Mouse (Mus musculus) bone marrow, adult 2 months (tissue): ENCODE results near the gene Epb41l1.

ENCODE experiments used
- CTCF ChIP-seq: fragments of 200-500 bp; IDR thresholded peaks from 2 replicates; pipeline ENCODE4 v1.5.1; 2011; ENCODE audit warnings: low read length, control low read depth; ENCODE audit not compliant: control insufficient read depth, insufficient read depth
- POLR2A ChIP-seq: fragments of 200-500 bp; IDR thresholded peaks from 2 replicates; pipeline ENCODE4 v1.6.1; 2011; ENCODE audit warnings: low read depth, mild to moderate bottlenecking, control low read depth, low read length, borderline replicate concordance; ENCODE audit not compliant: control insufficient read depth

DNA sequence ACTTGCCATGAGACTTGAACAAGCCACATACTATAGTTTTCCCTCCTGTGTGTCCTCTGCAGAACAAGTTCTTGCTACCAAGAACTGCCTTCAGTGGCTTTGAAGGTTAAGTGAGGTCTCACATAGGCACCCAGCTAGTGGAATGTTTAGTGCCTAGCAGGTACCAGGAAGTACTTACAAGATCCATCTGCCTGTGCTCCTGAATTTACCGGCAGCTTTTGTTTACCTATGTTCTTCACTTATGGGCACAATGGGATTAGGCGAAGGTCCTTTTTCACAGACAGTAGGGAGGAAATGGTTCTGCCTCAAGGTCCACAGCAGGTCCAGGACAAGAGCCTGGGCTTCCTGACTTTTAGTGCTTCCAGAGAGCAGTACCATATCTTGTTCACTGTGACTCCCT is 112.5 kb downstream of the Epb41l1 start:
- TF ChIP-seq CTCF, result no peak
- TF ChIP-seq POLR2A, result no peak
